Mouse (Mus musculus) intestine, embryonic 16.5 days (tissue): ENCODE data around the gene Ofd1. TPM values are rescaled to one million over a fixed set of nuclear protein-coding genes. Genes with fewer than 3 reads are reported as not detected.

Source experiments
- ATAC-seq: fragments of 200-750 bp; cut with Nextera tagmentation; 2 replicates; pipeline ENCODE4 v1.8.0; 2017; ENCODE audit warnings: moderate TSS enrichment, moderate library complexity
- H3K27ac ChIP-seq: fragments of 300-500 bp; sonication (generic); 2 replicates; pipeline ENCODE4 v1.5.1; 2014; ENCODE audit warnings: mild to moderate bottlenecking, low read length
- H3K27me3 ChIP-seq: fragments of 300-500 bp; sonication (generic); replicated peaks from 2 replicates; pipeline ENCODE4 v1.6.1; 2014; ENCODE audit warnings: low read length, control low read depth, mixed read lengths; ENCODE audit not compliant: control insufficient read depth, insufficient read depth
- H3K36me3 ChIP-seq: fragments of 300-500 bp; sonication (generic); 2 replicates; pipeline ENCODE4 v1.6.1; 2014; ENCODE audit warnings: low read length, control low read depth; ENCODE audit not compliant: control insufficient read depth, insufficient read depth
- H3K4me1 ChIP-seq: fragments of 300-500 bp; sonication (generic); 2 replicates; pipeline ENCODE4 v1.6.1; 2014; ENCODE audit warnings: low read length, control low read depth, mixed read lengths; ENCODE audit not compliant: control insufficient read depth, insufficient read depth
- H3K4me2 ChIP-seq: fragments of 300-500 bp; sonication (generic); 2 replicates; pipeline ENCODE4 v1.6.1; 2014; ENCODE audit warnings: low read depth, low read length, control low read depth
- H3K4me3 ChIP-seq: fragments of 300-500 bp; sonication (generic); 2 replicates; pipeline ENCODE4 v1.5.1; 2014; ENCODE audit warnings: mild to moderate bottlenecking, low read length
- H3K9ac ChIP-seq: fragments of 300-500 bp; sonication (generic); 2 replicates; pipeline ENCODE4 v1.6.1; 2014; ENCODE audit warnings: low read depth, low read length
- H3K9me3 ChIP-seq: fragments of 300-500 bp; sonication (generic); 2 replicates; pipeline ENCODE4 v1.6.1; 2016; ENCODE audit warnings: low read length, control low read depth; ENCODE audit not compliant: control insufficient read depth
- WGBS: fragments of 180-500 bp; shearing (Covaris S2); extraction: QIAGEN DNeasy Blood & Tissue Kit; methylation state at CpG from one replicate; pipeline ENCODE4 v1.1.7; 2014; 5-methylcytosine and 5-hydroxymethylcytosine counted together
- polyA plus RNA-seq: library from polyadenylated mRNA; unstranded; fragments of >200 nt; fragmentation: Nextera tagmentation; extraction: Ambion mirVana; gene quantifications from 2 replicates; pipeline ENCODE4 v1.2.1, GENCODE M21; 2015

Ofd1 gene
- polyA plus RNA-seq, 1 experiment from 2014 or later: 4.5 TPM

DNA sequence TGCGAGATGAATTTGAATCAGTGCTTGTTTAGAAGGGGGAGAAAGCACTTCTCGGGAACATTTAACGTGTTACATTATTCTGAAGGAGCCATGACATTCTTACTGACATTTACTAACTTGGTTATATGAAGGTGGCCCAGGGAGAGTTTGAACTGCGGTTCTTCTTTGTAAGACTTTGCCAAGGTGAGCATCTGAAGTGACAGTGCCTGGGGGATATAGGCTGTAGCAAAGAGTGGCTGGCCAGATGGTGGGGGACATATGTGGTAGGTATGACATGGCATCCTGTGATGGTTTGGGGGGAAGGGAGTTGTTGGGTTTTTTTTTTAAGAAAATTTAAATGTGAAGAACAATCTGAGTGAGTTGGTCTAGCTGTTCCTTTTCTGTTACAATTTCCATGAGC, 91.9 kb downstream of the Ofd1 start:
- no peak for ATAC-seq
- no peaks in the 10 kb centered on the region for H3K27me3 ChIP-seq
- H3K9me3 ChIP-seq: no peaks in the 10 kb centered on the region
- H3K4me1 ChIP-seq: no peaks in the 10 kb centered on the region
- no peak overlapping the region for H3K27ac ChIP-seq
- no peaks in the 10 kb centered on the region for H3K36me3 ChIP-seq
- no peak overlapping the region for H3K4me3 ChIP-seq
- H3K4me2 ChIP-seq: no peak overlapping the region
- H3K9ac ChIP-seq: no peak overlapping the region
- WGBS: 65% methylated on average over 4 of the region's 4 CpGs

DNA sequence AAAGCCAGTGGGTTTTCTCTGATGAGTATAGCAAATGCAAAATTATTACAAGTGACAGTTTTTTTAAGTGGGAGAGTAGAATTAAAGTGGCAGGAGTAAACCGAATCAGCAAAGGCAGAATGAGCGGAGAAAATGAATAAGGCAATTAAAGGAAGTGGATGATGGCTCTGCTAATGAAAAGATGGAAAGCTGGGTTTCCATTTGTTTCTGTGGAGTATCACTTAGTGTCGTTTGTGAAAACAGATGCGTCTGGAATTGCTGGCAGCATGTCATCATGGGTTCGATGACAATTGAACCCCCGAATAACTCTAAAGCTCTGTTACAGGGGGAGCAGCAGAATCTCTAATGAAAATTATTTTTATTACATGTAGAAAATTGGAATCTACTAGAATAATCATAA, 92.4 kb downstream of the Ofd1 start:
- ATAC-seq: no peak
- 70% methylated on average over 6 of the region's 6 CpGs for WGBS

DNA sequence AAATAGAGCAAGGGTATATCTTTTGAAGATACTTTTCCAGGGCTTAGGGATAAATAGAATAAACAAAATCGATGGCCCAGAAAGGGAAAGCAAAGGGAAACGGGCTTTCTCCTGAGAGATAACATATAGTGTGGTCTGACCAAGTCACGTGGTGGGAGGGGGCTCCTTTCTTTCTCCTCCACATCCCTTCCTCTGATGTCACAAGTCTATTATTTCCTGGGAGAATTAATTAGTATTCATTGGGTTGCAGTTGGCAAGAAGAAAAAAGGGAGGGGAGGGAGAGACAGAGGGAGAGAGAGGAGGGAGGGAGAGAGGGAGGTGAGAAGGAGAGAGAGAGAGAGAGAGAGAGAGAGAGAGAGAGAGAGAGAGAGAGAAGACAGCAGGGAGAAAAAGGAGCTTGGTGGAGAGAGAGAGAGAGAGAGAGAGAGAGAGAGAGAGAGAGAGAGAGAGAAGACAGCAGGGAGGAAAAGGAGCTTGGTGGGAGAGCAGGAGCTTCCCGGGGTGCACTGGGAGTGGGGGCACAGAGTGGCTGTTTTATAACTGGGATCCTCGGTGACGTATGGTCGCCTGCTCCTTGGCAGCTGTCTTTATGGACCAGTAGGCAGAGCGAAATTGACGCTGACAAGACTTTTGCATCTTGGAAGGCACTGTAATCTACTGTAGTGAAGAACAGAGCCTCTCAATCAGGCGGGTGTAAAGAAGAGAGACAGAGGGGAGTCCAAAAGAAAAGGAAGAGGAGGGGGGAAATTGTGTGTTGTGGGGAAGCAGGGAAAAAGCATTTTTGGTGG, 96.1 kb downstream of the Ofd1 start:
- no peaks in the 10 kb centered on the region for H3K36me3 ChIP-seq
- peak overlapping the region; percentile 27 for H3K4me3 ChIP-seq
- H3K4me1 ChIP-seq: no peaks in the 10 kb centered on the region
- H3K27me3 ChIP-seq: 0 out of 2 replicates have a peak, but pooled peaks cover 2% of the 10 kb centered on the region
- peak overlapping the region; percentile 14; the same call in 1 of the 2 replicates for H3K9ac ChIP-seq
- 30% methylated on average over 10 of the region's 10 CpGs for WGBS
- no peak overlapping the region for H3K4me2 ChIP-seq
- no peaks in the 10 kb centered on the region for H3K9me3 ChIP-seq
- no peak overlapping the region for H3K27ac ChIP-seq
- ATAC-seq: no peak

More for the DNA sequence above, 92.4 kb downstream of the Ofd1 start:
- Histone ChIP-seq H3K4me1 (no peaks in the 10 kb centered on the region), H3K27me3 (no peaks in the 10 kb centered on the region), H3K9me3 (no peaks in the 10 kb centered on the region), H3K9ac (no peak overlapping the region), H3K27ac (no peak overlapping the region), H3K36me3 (no peaks in the 10 kb centered on the region), H3K4me3 (no peak overlapping the region), H3K4me2 (no peak overlapping the region)

- ATAC-seq: no peak
- Histone ChIP-seq H3K36me3 (no peaks in the 10 kb centered on the region), H3K27ac (no peak overlapping the region), H3K27me3 (0 out of 2 replicates have a peak, but pooled peaks cover 2% of the 10 kb centered on the region), H3K4me2 (no peak overlapping the region), H3K9ac (no peak overlapping the region), H3K4me3 (no peak overlapping the region), H3K9me3 (no peaks in the 10 kb centered on the region), H3K4me1 (no peaks in the 10 kb centered on the region)
- WGBS: 82% methylated on average over 6 of the region's 6 CpGs
Observed at GRCm38 (mm10) chrX:166341795-166342194, 98.7 kb downstream of the Ofd1 start.

Other genes with a start within 250 kb of the Ofd1 start
- gene Gpm6b, start 201.8 kb downstream of the Ofd1 start, polyA plus RNA-seq: 19.0 and 19.6 TPM in 2 replicates
- gene Trappc2, start 130 bp downstream of the Ofd1 start, polyA plus RNA-seq: 20.5 and 21.2 TPM in 2 replicates
- 65.4 and 65.9 TPM in 2 replicates for gene Rab9, start 39.2 kb upstream of the Ofd1 start, polyA plus RNA-seq
- 4.8 and 4.9 TPM in 2 replicates for gene Tceanc, start 77.9 kb upstream of the Ofd1 start, polyA plus RNA-seq
- gene Egfl6, start 145.0 kb upstream of the Ofd1 start, polyA plus RNA-seq: 2.5 and 3.2 TPM in 2 replicates